Mouse (Mus musculus): ENCODE measurements at regions not wholly inside any gene's neighbourhood (a gene's known extent, or its start where the extent isn't known, plus 50 kb on each side); places are given as distances from the start of the nearest gene placed in this dataset.

GRCm38 (mm10) chr12:110040682-110041081 is 238.2 kb upstream of the Dio3 start:
- TF ChIP-seq TAL1 (IDR thresholded peaks at IDR 0.05; ENCODE audit: low read length) (no peak), GATA1 (IDR thresholded peaks at IDR 0.05; ENCODE audit: low read length) (no peak)

Measured in erythroblast, embryonic 14.5 days (primary cell).